Mouse (Mus musculus): ENCODE data around the gene Camk2d.

Camk2d gene

DNA sequence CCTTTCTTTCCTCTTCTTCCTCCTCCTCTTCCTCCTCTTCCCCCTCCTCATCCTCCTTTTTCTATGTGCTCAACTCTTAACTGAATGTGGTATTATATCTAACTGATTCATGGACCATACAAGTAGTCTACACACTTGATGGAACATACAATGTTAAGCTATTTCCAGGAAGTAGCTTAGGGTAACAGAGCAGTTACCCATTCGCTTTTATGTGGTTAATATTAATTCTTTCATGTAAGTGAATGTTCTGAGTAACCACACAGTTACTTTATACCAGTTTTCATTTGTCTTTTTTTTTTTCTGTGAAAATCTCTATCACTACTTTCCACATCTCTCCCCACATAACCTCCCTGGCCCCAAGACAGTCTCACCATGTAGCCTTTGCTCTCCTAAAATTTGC lies 228.8 kb downstream of the Camk2d start:
- no peak for DNase-seq

DNA sequence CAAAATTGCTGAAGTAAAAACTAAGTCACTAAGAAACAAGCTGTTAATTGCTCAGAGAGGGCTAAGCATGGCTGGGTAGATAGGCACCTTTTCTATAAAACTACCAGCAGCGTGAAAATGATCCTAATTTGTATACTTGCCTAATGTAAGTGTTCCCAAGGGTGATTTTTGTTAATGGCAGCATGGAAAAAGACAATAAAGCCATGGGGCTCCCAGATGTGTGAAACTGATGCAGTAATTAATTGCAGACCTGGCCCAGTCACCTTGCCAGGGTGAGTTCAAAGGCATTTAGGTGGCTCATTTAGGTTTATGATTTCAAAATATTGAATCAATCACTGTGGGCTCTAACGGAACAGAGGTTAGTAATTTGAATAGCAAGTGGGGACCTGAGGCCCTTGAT lies 230.1 kb downstream of the Camk2d start:
- DNase-seq = no peak

DNA sequence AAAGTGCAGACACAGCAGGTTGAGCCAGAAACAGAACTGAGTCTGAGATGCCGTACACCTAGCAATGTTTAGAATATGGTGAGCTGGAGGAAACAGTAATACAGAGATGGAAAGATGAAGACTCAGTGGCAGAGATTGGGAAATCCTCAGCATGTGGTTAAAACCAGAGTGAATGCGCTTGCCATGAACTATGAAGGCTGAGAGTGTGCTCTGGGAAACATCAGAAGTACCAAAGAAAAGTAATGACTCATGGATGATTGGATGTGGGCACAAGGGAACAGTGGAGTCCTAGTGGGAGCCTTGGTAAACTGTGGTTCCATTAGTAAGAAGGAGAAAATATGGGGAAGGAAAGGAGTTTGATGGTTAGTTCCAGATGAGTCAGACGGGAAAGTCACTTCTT lies 231.8 kb downstream of the Camk2d start:
- no peak for DNase-seq

DNA sequence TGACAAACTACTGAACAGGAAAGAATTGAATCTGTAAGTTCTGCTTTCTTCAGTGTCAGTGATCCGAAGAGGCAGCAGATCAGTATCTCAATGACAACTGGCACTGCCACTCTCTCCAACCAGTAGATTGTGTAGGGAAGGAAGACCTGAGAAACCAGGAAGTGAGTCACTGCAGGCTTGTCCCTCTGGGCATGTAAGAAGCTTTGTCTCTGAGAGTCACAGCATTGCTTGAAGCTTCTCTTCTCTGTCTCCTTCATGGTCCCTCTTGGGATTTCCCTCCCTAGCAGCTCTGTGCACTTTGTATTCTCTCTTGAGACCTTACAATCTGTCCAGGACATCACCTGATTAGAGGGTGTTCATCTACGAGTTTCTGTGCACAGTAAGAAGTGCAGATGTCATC lies 233.7 kb downstream of the Camk2d start:
- no peak for DNase-seq

DNA sequence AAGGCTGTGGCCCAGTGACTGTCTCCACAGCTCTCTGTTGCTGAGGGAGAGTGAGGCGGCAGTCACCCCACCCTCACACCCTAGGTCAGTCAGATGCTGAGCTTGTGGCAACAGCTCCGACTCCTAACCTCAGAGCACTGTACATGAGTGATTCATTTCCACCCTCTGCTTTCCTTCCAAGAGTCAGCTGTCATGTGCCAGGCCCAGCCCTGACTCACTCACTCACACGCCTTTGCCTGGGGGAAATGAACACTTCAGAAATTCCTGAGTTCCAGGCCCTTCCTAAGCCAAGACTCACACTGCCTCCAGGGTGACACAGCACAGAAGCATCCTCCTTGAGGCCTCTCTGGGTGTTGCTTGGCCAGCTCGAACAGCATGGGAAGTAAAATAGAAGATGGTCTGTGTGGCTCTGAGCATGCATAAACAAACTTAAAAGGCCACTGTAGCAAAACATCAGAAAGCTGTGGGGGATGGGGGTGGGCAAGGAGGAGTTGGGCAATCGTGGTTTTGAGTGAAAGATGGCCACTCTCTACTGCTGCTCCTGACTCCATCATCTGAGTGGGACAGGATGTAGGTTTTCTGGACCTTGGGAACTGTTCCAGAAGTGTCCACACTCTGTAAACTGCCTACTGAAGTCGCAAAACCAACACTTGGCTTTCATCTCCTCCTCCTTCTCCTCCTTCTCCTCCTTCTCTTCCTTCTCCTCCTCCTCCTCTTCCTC lies 235.5 kb downstream of the Camk2d start:
- no peak for DNase-seq

DNA sequence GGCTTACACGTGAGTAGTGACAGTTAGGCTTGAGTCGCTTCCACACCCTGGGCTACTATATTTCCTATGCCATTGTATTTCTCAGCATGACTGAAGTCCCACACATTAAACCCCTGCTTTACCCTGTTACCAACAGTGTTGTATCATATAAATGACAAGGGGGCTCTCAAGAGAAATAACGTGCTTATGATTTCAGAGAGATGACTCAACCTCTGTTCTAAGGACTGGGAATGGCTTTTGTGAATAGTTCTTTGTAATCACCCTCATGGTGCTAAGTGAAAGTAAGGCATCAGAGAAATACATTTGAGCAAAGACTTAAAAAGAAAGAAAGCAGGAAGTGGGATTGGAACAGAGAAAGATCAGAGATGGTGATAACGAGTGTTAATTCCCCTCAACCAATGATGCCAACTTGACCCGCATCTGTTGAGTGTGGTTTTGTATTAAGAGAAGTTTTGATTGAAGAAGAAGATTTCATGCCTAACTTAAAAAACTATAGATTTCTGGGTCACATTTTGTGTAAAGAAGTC lies 238.6 kb downstream of the Camk2d start:
- DNase-seq = no peak

DNA sequence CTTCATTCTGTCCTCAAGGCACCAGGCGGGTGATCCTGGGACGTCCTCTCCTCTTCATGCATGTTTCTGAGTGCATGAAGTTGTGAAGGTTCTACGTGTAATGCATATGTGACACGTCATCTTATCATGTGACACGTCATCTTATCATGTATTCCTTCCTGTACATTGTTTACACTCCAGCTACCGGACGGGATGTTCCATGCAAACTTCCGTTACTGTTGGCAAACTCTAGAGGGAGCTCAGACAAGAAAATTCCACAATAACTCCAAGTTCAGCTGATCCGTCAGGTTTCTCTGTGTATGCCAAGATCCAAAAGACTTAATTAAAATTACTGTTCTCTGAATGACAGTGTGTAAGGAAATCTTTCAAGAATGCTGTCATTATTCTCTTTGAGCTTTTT lies 246.7 kb downstream of the Camk2d start:
- no peak for DNase-seq

DNA sequence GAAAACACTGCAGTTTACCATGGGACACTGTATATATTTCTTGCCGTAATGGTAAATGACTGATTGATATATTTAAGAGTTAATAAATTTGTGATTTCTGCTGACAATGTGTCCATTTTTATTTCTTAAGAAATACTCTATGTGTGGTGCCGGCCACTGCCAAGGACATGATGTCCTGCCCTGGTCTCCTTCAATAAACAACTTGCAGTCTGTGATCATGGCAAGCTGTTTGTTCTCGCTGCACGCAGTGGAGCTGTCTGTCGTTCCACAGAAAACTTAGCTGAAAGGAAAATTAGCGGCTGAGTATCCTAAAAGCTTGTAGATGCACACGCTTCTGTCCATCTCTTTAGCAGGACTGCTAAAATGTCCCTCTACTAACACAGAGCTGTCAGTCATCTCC lies 248.7 kb downstream of the Camk2d start:
- DNase-seq = no peak

DNA sequence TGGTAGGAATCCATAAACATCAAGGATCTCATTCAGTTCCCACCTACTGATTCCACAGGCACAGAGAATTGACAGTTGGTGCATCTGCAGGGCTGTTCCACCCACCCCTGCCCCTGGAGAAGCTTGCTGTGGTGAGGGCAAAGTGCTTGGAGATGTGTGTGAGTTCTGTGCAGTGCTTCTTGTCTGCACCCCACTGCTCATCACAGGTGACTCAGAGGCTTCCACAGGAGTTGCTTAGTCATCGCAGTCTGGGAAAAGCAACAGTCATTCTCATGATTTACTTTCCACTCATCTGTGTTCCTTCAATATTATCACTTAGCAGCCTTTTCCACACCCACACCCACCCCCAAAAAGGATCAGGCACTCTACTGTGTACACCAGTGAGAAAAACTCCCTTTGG lies 252.0 kb downstream of the Camk2d start:
- DNase-seq = no peak

DNA sequence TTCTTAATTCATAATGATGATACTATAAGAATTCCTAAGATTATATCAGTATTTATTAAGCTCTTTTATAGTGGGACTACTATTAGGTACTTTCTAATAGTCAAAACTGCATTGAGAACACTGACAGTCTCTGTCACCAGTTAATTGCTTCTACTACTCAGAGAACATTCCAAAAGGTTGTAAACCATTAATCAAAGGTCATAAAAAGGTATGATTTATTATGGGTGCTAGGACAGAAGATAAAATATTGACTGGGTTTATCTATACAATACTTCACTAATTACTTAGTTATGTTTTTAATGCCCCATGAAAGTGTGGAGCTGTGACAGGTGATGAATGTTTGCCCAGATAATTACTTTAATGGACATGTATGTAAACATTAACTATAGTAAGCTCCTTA lies 264.3 kb downstream of the Camk2d start:
- no peak for DNase-seq

DNA sequence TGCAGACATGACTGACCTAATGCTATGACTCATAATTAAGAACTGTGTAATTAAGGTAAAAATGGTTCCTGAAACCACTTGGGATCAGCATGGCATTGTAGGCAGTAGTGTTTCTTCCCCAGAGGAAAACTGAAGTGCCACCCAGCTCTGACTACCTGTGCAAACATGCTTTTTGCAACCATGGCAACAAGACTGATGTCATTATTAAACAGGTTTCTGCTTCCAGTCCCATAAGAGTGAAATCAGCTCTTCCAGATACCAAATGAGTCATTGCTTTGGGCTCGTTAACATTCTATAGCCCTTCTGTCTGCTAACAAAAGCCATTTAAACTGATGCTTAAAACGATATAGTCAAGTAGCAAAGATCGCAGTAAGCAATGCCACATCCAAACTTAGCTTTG lies 273.5 kb downstream of the Camk2d start:
- no peak for DNase-seq

DNA sequence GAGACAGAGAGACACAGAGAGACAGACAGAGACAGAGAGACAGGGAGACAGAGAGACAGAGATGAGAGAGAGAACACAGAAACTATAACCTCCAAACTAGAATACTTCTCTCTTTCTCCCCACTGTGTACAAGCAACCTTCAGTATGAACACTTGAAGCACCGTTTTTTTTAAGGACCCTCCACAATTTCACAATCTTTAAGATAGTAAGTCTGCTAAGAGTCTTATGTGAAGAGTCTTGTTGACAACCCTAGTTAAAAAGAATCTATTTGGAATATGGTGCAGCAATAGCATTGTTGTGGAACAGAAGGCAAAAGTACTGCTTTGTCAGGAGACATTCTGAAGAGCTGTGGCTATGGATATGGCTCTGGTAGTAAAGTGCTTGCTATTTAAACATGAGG lies 274.6 kb downstream of the Camk2d start:
- DNase-seq = no peak

DNA sequence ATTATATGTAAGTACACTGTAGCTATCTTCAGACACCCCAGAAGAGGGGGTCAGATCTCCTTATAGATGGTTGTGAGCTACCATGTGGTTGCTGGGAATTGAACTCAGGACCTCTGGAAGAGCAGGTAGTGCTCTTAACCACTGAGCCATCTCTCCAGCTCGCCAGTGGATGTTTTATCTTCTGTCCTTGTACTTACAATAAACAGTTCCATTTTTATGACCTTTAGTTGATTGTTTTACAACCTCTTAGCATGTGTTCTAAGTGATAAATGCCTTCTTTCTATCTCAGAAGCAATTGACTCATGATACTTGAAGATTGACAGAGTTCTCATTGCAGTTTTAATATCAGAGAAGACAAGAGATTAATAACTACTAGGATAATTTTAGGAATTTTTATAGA lies 282.1 kb downstream of the Camk2d start:
- no peak for DNase-seq

DNA sequence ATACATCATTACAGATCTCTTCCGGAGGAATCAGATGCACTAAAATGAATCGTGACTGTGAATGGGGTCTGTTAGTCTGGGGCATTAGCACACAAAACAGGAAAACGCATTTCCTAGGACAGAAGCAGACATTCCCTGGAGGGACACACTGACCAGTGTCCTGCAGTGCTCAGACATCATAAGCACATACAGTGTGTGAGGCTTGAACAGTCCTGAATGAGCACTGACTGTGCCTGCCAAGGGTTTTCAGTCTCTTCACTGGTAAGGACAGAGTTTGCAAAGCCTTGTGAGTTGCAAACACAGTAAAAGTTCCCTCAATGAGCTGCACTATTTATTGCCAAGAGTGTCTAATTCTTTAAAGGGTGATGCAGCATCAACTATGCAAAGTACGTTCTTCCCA lies 290.0 kb downstream of the Camk2d start:
- no peak for DNase-seq

DNA sequence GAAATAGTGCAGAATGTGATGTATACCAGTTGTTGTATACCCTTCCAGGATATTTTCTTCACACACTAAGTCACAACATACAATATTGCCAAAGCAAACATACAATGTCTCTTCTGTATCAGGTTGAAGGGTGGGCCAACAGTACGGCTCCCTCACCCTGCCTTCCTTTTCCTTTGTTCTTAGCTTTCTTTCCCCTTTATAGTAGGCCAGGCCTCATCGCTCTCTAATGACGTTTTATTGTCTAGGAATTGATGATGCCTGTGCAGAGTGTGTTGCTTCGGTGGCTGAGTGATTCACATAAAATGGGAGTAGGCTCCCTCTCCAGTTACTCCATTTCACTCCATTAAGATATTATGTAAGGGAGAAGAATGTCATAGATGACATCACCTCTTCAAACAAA lies 290.5 kb downstream of the Camk2d start:
- DNase-seq = no peak
